Mouse (Mus musculus) right cerebral cortex, postnatal 4 days (tissue): Measurements from ENCODE around the gene Pnpla2.
"Not testable (repeated sequence)": the region's sequence is repeated elsewhere in the genome, so short reads cannot be mapped to it uniquely, and the experiment has no call there.

ENCODE experiments used
- DNase-seq: peaks from one replicate; pipeline ENCODE4 v3.0.0-alpha.2; 2022

Pnpla2 gene

GRCm38 (mm10) chr7:141454967-141455551 lies at the start of gene Pnpla2:
TSS of gene Pnpla2 (plus strand) at chr7:141455198.
- peak; percentile 90 for DNase-seq

DNA sequence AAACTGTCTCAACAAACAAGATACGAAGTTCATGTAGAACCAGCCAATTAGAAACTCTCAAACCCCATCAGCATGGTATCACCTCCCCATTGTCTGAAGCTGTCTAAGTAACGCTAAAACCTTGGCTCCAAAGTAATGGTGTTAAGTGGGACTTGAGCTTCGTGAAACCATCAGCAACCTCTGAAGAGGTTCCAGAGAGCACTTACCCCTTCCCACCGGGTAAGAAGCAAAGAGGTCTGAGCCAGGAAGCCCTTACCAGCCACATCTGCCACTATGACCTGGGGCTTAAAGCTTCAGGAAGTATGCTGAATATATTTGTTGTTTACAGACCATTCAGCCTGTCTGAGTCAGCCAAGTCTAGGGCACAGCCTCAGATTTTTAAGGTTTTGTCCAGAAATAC lies 49.5 kb upstream of the Pnpla2 start:
- DNase-seq = no peak

GRCm38 (mm10) chr7:141407670-141408069 lies 47.3 kb upstream of the Pnpla2 start:
- DNase-seq = not testable (repeated sequence)

DNA sequence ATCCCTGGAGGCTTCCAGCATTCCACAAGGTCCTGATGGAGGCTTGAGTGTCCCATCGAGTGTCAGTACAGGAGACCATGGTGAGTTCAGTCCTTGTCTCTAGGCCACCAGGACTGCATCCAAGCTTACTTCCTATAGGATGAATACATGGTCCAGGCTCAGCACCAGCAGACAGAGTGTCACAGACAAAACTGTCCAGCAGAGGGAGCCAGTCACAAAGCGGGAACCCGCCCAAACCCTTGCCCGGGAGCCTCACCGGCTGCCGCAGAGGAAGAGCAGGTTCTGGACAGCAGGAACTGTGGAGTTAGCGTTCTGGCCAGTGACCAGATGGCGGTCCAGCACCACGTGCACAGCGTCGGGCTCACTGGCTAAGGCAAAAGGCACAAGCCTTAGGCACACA lies 46.2 kb upstream of the Pnpla2 start:
- DNase-seq = peak; percentile 86

DNA sequence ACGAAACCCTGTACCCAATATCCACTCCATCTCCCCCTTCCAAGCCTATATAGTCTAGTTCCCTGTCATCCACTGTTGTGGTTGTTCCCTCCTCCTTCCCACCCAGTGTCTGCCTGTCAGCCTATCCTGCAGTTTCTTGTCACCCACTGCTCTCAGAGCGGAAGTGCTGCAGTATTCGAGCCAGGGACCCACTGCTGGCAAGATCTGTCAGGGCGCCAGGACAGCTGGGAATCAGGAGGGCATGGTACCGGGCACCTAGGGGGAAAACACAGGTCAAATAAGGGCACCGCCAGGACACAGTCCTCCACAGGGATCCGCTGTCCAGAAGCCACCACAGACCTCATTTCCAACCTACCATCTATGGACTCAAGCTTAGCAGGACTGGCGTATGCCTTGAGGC lies 44.4 kb upstream of the Pnpla2 start:
- no peak for DNase-seq

DNA sequence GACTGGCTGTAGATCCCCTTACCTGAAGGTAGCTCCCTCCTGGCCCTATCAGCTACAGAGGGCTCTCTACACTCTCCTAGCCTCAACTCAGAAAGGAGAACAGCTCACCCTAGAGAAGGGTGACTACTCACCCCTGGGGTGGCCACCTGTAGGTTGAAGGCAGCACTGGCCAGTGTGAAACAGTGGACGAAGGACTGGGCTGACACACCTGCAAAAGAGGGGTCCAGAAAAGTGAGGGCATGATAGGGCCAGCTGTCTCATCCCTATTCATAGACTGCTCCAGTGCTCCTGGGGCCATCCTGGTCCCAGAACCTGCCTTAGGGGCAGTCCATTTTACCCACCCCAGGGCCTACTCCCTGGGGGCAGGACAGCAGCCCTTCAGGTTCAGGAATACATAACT lies 43.3 kb upstream of the Pnpla2 start:
- DNase-seq = no peak

DNA sequence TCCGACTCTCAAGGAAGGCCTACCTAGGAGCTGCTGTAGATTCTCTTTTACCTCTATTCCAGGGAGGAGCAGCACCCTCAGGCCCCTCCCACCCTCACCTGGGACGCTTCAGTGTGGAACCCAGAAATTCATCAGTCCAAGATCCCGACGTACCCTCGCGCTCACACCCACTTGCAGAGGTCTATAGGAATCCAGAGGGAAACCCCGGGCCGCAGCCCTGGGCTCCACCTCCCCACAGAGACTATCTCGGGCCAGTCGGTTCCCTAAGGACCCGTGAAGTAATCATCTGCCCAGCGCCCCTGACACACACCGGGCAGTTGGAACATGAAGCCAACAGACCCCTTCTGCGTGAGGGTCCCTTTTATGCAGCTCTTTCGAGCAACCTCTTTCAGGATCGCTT lies 41.7 kb upstream of the Pnpla2 start:
- no peak for DNase-seq

- peak; percentile 100 for DNase-seq
Observed at GRCm38 (mm10) chr7:141413809-141414584, 41.0 kb upstream of the Pnpla2 start, which contains the start of gene Gatd1. TSS of gene Gatd1 (minus strand) at chr7:141414136.

GRCm38 (mm10) chr7:141416144-141416841 lies 38.7 kb upstream of the Pnpla2 start:
- DNase-seq = no peak

DNA sequence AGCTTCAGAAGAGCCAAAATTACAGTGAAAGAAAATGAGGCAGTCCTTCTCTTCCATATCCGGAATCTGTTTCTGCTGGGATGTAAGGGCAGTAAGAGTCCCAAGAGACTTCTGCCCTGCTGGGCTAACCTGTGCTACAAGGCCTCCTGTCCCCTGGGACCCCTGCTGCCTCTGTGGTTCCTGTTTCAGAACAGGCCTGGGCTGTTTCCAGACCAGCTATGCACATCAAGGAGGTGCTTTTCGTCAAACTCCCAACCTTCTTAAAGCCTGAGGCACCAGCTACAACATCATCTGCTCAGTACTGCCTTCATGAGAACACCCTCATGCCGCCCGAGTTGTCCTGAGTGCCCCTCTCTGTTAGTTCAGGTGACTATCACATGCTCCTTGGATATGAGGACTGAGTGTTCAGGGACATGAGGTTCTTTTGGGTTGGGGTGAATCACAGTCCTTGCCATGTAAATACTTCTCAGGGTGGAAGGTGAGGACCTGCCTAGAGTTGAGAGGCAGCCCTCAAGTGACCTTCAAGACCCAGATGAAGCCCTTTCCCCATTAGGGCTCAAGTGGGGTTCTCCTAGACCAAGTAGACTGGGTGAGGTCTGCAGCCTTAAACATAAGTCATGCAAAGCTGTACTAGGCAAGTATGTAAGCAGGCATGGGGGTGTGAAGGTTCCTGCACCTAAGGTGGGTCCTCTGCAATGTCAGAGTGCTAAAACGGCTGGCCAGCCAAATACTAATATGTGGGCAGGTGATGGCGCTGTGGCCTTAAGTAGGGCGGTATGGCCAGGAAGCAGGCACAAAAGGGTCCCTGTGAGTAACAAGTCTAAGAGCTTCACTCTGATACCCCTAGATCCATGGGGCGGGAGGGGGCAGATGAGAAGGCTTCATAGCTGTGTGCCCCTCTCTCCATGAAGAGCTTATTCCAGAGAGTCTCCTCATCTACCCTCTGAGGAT lies 37.0 kb upstream of the Pnpla2 start:
- DNase-seq = no peak

GRCm38 (mm10) chr7:141418970-141419369 lies 36.0 kb upstream of the Pnpla2 start:
- peak; percentile 70 for DNase-seq

DNA sequence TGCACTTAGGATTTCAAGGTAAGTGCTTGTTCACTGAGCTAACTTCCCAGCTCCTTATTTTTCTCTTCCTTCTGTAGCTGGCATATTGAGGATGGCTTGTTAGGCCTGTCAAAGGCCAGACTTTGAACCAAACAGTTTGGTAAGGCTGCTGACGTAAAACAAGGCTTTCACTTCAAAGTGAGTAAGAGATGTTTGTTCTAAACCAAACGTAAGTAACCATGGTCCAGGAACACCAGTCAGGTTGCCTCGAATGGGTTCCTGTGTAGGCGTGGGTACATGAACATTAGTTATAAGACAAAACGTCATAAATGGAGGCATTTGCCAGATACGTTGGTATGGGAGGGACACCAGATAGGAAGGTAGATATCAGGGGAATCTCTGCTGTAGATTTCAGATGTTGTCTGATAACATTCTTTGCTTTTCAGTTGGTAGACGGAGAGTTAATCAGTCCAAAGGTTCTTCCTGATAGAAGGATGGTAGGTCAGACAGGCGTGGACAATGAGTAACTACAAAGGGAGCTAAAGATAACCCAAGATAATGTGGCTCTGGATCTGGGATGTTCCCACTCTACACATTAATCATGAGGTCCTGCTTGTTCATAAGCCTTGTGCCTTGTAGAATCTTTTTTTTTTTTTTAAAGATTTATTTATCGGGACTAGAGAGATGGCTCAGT lies 34.8 kb upstream of the Pnpla2 start:
- DNase-seq = no peak

DNA sequence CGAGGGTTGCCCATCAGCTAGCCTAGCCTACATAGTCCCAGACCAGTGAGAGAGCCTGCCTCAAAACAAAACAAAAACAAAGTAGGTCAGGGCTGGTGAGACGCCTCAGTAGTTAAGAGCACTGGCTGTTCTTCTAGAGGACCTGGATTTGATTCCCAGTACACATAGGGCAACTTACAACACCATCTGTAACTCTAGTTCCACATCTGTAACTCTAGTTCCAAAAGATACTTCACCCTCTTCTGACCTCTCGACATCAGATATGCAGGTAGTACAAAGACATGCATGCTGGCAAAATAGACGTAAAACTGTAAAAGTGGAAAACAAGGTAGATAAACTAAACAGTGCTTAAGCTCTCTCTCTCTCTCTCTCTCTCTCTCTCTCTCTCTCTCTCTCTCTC lies 31.2 kb upstream of the Pnpla2 start:
- DNase-seq = no peak

DNA sequence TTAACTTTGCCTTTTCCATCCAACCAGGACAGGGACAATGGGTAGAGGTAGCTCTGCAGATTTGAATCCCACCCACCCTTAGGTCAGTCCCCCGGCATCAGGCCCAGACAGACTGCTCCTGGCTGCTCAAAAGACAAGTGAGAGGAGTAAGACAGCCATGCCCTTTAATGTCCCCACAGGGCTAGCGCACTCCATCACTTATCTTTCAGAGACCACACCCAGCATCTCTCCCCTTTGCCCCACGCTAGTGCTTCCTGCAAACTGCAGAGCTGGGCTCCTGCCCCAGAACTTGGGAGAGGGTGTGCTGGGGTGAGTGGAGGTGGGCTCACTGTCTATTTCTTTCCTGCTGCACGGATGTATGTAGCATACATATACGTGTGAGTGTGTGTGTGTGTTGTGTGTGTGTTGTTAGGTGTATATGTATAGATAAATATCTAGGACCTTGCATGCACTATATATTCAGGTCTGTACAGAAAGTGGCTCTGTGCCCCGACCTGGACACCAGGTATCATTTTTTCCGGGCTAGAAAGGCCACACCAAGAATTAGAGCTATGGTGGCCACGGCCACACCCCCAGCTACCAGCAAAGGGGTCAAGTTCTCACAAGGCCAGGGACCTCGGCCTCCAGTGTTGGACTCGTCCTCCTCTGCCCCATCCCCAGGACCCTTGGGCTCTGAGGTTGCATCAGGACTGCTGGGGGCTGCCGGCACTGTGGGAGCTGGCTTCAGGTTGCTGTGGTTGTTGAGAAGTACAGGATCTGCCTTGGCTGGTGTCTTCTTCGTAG lies 27.9 kb upstream of the Pnpla2 start:
- DNase-seq = no peak

DNA sequence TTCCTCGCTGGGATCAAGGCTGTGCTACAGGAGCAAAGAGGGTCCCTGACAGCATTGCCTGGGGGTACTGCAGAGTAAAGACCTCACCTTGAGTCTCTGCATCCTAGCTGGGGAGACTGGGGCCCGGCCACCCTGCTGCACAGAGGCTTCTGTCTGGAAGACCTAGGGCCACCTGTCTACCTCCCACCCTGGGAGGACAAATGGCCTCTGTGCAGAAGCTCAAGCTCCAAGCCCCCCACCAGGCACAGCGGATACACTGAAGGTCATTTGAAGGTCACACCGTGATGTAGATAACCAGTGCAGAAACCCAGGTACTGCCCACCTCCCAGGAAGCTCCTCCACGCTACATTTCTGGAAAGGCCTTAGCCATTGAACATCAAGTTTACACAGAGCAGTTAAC lies 26.3 kb upstream of the Pnpla2 start:
- no peak for DNase-seq

- peak; percentile 72 for DNase-seq
Observed at GRCm38 (mm10) chr7:141429310-141429709, 25.7 kb upstream of the Pnpla2 start, which contains the start of gene Cend1. TSS of gene Cend1 (minus strand) at chr7:141429491.

DNA sequence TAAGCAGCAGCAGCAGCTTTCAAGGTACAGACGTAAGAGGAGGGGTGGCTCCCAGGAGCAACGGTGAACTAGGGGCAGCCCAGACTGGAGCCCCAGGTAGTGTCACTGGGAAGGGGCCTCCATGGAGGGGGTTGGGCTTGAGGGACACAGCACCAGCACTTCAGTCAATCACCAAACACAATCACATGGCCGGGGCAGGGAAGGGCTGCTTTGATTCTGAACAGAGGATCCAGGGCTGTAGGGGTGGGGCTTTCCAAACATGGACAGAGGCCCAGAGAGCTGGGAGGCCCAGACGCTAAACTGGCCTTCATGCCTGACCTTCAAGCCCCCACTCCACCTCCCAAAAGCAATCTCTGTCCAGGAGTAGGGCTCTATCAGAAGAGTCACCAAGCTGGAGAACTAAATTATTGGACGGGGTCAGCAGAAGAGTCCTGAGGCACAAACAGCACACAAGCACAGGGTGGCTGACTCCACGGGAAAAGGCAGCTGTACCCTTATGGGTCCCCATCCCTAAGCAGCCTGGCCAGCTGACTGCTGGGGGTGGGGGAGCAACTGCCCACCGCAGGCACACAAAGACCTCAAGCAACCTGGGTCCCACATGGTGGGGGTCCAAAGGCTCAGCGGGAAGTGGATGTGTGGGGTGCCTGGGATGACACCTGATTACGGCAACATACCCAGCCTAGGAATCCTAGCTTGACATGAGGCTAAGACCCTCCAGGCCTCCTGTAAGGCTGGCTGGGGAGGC lies 25.0 kb upstream of the Pnpla2 start:
- DNase-seq = no peak

- no peak for DNase-seq
Observed at GRCm38 (mm10) chr7:141430585-141431240, 24.3 kb upstream of the Pnpla2 start.

DNA sequence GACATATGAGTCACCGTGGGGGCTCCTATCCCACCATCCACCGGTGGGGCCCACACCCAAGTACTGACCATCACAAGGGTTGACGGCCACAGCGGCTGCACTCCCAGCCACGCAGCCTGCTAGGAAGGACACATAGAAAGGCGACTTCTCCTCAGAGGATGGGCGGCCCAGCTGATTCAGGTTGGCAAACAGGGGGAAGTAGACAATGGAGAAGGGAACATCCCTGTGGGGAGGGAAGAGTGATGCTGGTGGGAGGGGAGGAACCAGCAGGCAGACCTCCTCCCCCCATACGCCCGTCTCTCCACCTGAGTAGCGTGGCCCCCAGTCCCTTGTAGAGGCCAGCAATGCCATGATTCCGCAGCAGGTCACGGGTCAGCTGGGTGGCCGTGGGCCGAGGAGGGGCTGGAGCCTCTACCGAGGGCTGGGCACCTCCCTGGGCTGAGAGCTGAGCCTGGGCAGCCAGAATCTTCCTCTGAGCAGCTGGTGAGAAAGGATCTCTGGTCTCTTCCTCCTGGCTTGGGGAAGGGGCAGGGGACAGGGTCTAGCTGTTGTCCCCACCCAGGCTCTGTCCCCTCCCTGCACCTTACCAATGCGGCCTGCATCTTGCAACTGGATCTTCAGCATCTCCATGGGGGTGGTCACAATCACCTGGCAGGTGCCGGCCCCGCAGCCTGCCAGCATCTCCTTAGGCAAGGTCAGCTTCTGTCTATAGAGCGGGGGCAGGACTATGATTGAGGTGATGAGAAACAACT lies 23.4 kb upstream of the Pnpla2 start:
- DNase-seq = no peak
